Mouse (Mus musculus) MEL (cell line): ENCODE data around the gene Gm20521. TPM values are rescaled to one million over a fixed set of nuclear protein-coding genes. Genes with fewer than 3 reads are reported as not detected.

ENCODE experiments used
- DNase-seq: peaks from one replicate; pipeline ENCODE4 v3.0.0; 2011; ENCODE audit warnings: low read depth, low spot score
- H3K27ac ChIP-seq: 2 replicates; pipeline ENCODE4 v1.5.1; 2012; ENCODE audit warnings: low read depth, mild to moderate bottlenecking, control low read depth, low read length, moderate library complexity; ENCODE audit not compliant: control insufficient read depth
- H3K27me3 ChIP-seq, 2 experiments: fragments of 150-350 bp in 1 of 2; sonication (generic) in 1 of 2; 2 replicates each; pipeline ENCODE4 v1.6.1; 2012; ENCODE audit warnings: low read length in 2 of 2, mild to moderate bottlenecking in 2 of 2, improper control_type of control experiment in 1 of 2, moderate library complexity in 1 of 2; ENCODE audit not compliant: insufficient read depth in 2 of 2, control insufficient read depth in 1 of 2
- H3K36me3 ChIP-seq, 2 experiments: 2 replicates each; pipeline ENCODE4 v1.6.1; 2012 to 2014; ENCODE audit warnings: low read length in 2 of 2, improper control_type of control experiment in 1 of 2, inconsistent platforms in 1 of 2, mild to moderate bottlenecking in 1 of 2; ENCODE audit not compliant: insufficient read depth in 2 of 2, control insufficient read depth in 1 of 2
- H3K4me1 ChIP-seq, 2 experiments: fragments of 150-350 bp in 1 of 2; sonication (generic) in 1 of 2; 2 replicates each; pipeline ENCODE4 v1.6.1; 2012; ENCODE audit warnings: low read length in 2 of 2, improper control_type of control experiment in 1 of 2, mild to moderate bottlenecking in 1 of 2; ENCODE audit not compliant: insufficient read depth in 2 of 2, control insufficient read depth in 1 of 2
- H3K4me3 ChIP-seq, 2 experiments: fragments of 150-350 bp in 1 of 2; sonication (generic) in 1 of 2; 2 replicates each; pipeline ENCODE4 v1.5.1; 2012; ENCODE audit warnings: low read depth in 2 of 2, low read length in 2 of 2, mild to moderate bottlenecking in 2 of 2, moderate library complexity in 2 of 2, control low read depth in 1 of 2, improper control_type of control experiment in 1 of 2; ENCODE audit not compliant: control insufficient read depth in 1 of 2, insufficient read depth in 1 of 2
- H3K79me2 ChIP-seq: 2 replicates; pipeline ENCODE4 v1.6.1; 2012; ENCODE audit warnings: mild to moderate bottlenecking, low read length, moderate library complexity; ENCODE audit not compliant: control insufficient read depth, poor library complexity, insufficient read depth
- H3K9ac ChIP-seq: 2 replicates; pipeline ENCODE4 v1.6.1; 2012; ENCODE audit warnings: low read depth, mild to moderate bottlenecking, control low read depth, low read length, moderate library complexity; ENCODE audit not compliant: control insufficient read depth, poor library complexity, severe bottlenecking
- H3K9me3 ChIP-seq: fragments of 150-350 bp; sonication (generic); replicated peaks from 2 replicates; pipeline ENCODE4 v1.6.1; 2012; ENCODE audit warnings: mild to moderate bottlenecking, low read length, improper control_type of control experiment, moderate library complexity; ENCODE audit not compliant: insufficient read depth
- CHD1 ChIP-seq: IDR thresholded peaks from 2 replicates; pipeline ENCODE4 v1.6.1; 2012; ENCODE audit warnings: low read depth, mild to moderate bottlenecking, inconsistent platforms, low read length, improper control_type of control experiment
- CHD2 ChIP-seq: IDR thresholded peaks from 2 replicates; pipeline ENCODE4 v1.6.1; 2011; ENCODE audit warnings: low read length, improper control_type of control experiment
- CTCF ChIP-seq, 3 experiments: IDR thresholded peaks in 2 of 3; conservative IDR thresholded peaks in 1 of 3; 2 replicates each; pipeline ENCODE4 v1.5.1; 2011 to 2012; ENCODE audit warnings: low read length in 3 of 3, low read depth in 2 of 3, mild to moderate bottlenecking in 2 of 3, improper control_type of control experiment in 1 of 3, inconsistent platforms in 1 of 3, mixed read lengths in 1 of 3, moderate library complexity in 1 of 3; ENCODE audit not compliant: control insufficient read depth in 1 of 3, insufficient read depth in 1 of 3, poor library complexity in 1 of 3, severe bottlenecking in 1 of 3
- E2F4 ChIP-seq: IDR thresholded peaks from 2 replicates; pipeline ENCODE4 v1.6.1; 2011; ENCODE audit warnings: low read depth, low read length, improper control_type of control experiment, borderline replicate concordance
- GATA1 ChIP-seq: IDR thresholded peaks from 2 replicates; pipeline ENCODE4 v1.6.1; 2011; ENCODE audit warnings: low read depth, low read length, improper control_type of control experiment
- KAT2A ChIP-seq: conservative IDR thresholded peaks from 2 replicates; pipeline ENCODE4 v1.6.1; 2012; ENCODE audit warnings: low read depth, low read length, improper control_type of control experiment, inconsistent platforms
- MAFK ChIP-seq: IDR thresholded peaks from 2 replicates; pipeline ENCODE4 v1.6.1; 2011; ENCODE audit warnings: low read depth, mild to moderate bottlenecking, low read length, improper control_type of control experiment, borderline replicate concordance
- MAX ChIP-seq: IDR thresholded peaks from 2 replicates; pipeline ENCODE4 v1.6.1; 2011; ENCODE audit warnings: low read length, improper control_type of control experiment
- MXI1 ChIP-seq: IDR thresholded peaks from 2 replicates; pipeline ENCODE4 v1.6.1; 2011; ENCODE audit warnings: mild to moderate bottlenecking, low read depth, low read length, improper control_type of control experiment
- MYB ChIP-seq: IDR thresholded peaks from 2 replicates; pipeline ENCODE4 v1.6.1; 2011; ENCODE audit warnings: mild to moderate bottlenecking, low read depth, low read length, improper control_type of control experiment
- MYC ChIP-seq: IDR thresholded peaks from 2 replicates; pipeline ENCODE4 v1.6.1; 2011; ENCODE audit warnings: low read depth, mild to moderate bottlenecking, low read length, improper control_type of control experiment, moderate library complexity
- NRF1 ChIP-seq: IDR thresholded peaks from 2 replicates; pipeline ENCODE4 v1.6.1; 2014; ENCODE audit warnings: low read depth, mild to moderate bottlenecking, inconsistent platforms, low read length, improper control_type of control experiment, moderate library complexity; ENCODE audit not compliant: poor library complexity, insufficient read depth, severe bottlenecking
- POLR2A ChIP-seq, 2 experiments: IDR thresholded peaks; 2 replicates each; pipeline ENCODE4 v1.6.1; 2011 to 2012; ENCODE audit warnings: low read length in 2 of 2, mild to moderate bottlenecking in 2 of 2, control low read depth in 1 of 2, improper control_type of control experiment in 1 of 2, low read depth in 1 of 2, moderate library complexity in 1 of 2; ENCODE audit not compliant: control insufficient read depth in 1 of 2, insufficient read depth in 1 of 2, poor library complexity in 1 of 2
- POLR2AphosphoS2 ChIP-seq: IDR thresholded peaks from 2 replicates; pipeline ENCODE4 v1.6.1; 2011; ENCODE audit warnings: low read length, improper control_type of control experiment
- RAD21 ChIP-seq: IDR thresholded peaks from 2 replicates; pipeline ENCODE4 v1.6.1; 2011; ENCODE audit warnings: mild to moderate bottlenecking, low read depth, low read length, improper control_type of control experiment
- RCOR1 ChIP-seq: IDR thresholded peaks from 2 replicates; pipeline ENCODE4 v1.6.1; 2012; ENCODE audit warnings: low read depth, mild to moderate bottlenecking, inconsistent platforms, low read length, improper control_type of control experiment
- USF1 ChIP-seq: IDR thresholded peaks from 2 replicates; pipeline ENCODE4 v1.6.1; 2014; ENCODE audit warnings: low read depth, mild to moderate bottlenecking, inconsistent platforms, low read length, improper control_type of control experiment, moderate library complexity
- ZC3H11A ChIP-seq: IDR thresholded peaks from 2 replicates; pipeline ENCODE4 v1.6.1; 2012; ENCODE audit warnings: low read depth, mild to moderate bottlenecking, inconsistent platforms, low read length, improper control_type of control experiment
- ZKSCAN1 ChIP-seq: IDR thresholded peaks from 2 replicates; pipeline ENCODE4 v1.6.1; 2012; ENCODE audit warnings: low read depth, mild to moderate bottlenecking, inconsistent platforms, low read length, improper control_type of control experiment, moderate library complexity
- ZMIZ1 ChIP-seq: IDR thresholded peaks from 2 replicates; pipeline ENCODE4 v1.6.1; 2012; ENCODE audit warnings: low read depth, mild to moderate bottlenecking, inconsistent platforms, low read length, improper control_type of control experiment, moderate library complexity
- polyA plus RNA-seq, 2 experiments: library from polyadenylated mRNA; stranded (reverse) in 1 of 2; unstranded in 1 of 2; fragments of >175 nt in 1 of 2; fragments of >200 nt in 1 of 2; gene quantifications; 2 replicates each; pipeline versions ENCODE4 v1.2.1 to v1.2.4; 2012; ENCODE audit warnings: low replicate concordance in 2 of 2, low read depth in 1 of 2; ENCODE audit not compliant: insufficient read length in 2 of 2, insufficient read depth in 1 of 2, missing spikeins in 1 of 2
- total RNA-seq: library from RNA; depleted of rRNA; stranded (reverse); fragments of 300-350 nt; gene quantifications from 2 replicates; pipeline ENCODE4 v1.2.3, GENCODE M21; 2012

Gm20521 gene
- total and polyA plus RNA-seq, 3 experiments, result 0.58 to 3.4 TPM; not detected in 1

DNA sequence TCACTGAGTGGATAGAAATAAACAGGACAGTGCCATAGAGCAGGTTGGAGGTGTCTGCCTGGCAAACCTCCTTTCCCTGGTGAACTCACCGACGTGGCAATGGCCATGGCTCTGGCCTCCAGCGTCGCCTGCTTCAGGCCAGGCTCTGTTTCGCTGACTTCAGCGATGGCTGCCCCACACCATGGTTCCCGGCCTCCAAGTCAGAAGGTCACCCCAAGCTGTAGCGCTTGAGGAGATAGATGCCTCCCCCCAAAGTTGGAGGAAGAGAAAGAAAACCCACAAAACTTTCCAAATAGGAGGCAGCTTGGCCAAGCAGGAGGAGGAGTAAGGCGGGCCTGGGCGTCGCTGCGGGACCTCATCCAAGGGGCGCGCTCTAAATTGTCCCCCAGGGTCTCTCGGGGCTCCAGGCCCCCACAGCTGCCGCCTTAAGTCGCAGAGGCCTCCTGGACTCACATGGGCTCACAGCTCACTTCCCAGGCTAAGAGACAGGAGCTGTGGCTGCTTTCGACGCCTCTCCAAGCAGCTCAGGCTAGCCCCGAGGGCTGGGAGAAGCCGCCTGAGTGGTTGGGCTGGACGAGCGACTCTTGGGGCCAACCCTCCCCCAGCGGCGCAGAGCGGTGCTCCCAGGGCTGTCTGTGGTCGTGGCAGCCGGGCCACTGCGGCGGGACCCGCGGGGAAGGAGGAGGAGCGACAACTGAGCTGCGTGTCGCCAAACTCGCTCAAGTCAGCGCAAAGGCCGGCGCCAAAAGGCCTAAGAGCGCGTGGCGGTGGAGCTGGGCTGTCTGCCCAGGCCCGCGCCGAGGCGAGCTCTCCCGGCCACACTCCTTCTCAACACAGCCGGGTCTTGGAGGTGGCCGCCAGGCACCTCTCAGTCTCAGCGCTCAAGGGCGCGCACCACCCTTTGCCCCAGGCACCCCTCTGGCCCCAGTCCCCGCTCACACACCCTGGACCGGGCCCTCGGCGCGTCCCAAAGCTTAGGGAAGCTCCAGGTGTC lies 42.4 kb downstream of the Gm20521 start, which contains the start of gene Efs (continued):
- TF ChIP-seq ZC3H11A, result no peak

- no peak overlapping the region for H3K4me3 ChIP-seq
- no peaks in the 10 kb centered on the region; a peak in 1 of 4 replicates for H3K36me3 ChIP-seq
- peaks cover 8 to 9% of the 10 kb centered on the region in 2 experiments for H3K4me1 ChIP-seq
- DNase-seq, result no peak
- H3K9ac ChIP-seq, result no peak overlapping the region
- peaks cover 3% of the 10 kb centered on the region in 2 experiments for H3K27me3 ChIP-seq
- no peaks in the 10 kb centered on the region for H3K9me3 ChIP-seq
- H3K79me2 ChIP-seq, result no peaks in the 10 kb centered on the region
- TF ChIP-seq GATA1 (no peak), POLR2A (IDR thresholded peaks at IDR 0.05; ENCODE audit: control insufficient read depth in 1 of 2, insufficient read depth in 1 of 2, low read depth in 1 of 2, low read length in 2 of 2, poor library complexity in 1 of 2) (peak in 1 of 2 experiments; percentile 25; a peak in 1 of 4 replicates), CHD1 (no peak), NRF1 (no peak)
- no peak overlapping the region for H3K27ac ChIP-seq
Observed at GRCm38 (mm10) chr14:54926401-54927158, 43.3 kb downstream of the Gm20521 start.

GRCm38 (mm10) chr14:54927296-54927695 lies 44.1 kb downstream of the Gm20521 start:
- Histone ChIP-seq H3K79me2 (no peaks in the 10 kb centered on the region), H3K27ac (no peak overlapping the region), H3K9ac (no peak overlapping the region), H3K27me3 (peaks cover 3% of the 10 kb centered on the region in 2 experiments), H3K4me3 (no peak overlapping the region), H3K4me1 (peaks cover 8 to 9% of the 10 kb centered on the region in 2 experiments), H3K9me3 (no peaks in the 10 kb centered on the region), H3K36me3 (no peaks in the 10 kb centered on the region; a peak in 1 of 4 replicates)
- TF ChIP-seq CHD2 (no peak), ZKSCAN1 (no peak), RCOR1 (no peak), USF1 (no peak), CTCF (IDR thresholded peaks at IDR 0.05 in 2 of 3, conservative IDR thresholded peaks at IDR 0.05 in 1 of 3; ENCODE audit: control insufficient read depth in 1 of 3, insufficient read depth in 1 of 3, low read depth in 2 of 3, low read length in 3 of 3, poor library complexity in 1 of 3, severe bottlenecking in 1 of 3) (no peak), MYC (no peak), KAT2A (no peak), MAX (no peak), POLR2AphosphoS2 (no peak), MAFK (no peak), E2F4 (no peak), MXI1 (no peak), RAD21 (no peak), MYB (no peak), ZMIZ1 (no peak)
- DNase-seq, result no peak
